Mouse (Mus musculus): Measurements from ENCODE around the gene Cabin1.
"Not testable (repeated sequence)": the region's sequence is repeated elsewhere in the genome, so short reads cannot be mapped to it uniquely, and the experiment has no call there.

Cabin1 gene

DNA sequence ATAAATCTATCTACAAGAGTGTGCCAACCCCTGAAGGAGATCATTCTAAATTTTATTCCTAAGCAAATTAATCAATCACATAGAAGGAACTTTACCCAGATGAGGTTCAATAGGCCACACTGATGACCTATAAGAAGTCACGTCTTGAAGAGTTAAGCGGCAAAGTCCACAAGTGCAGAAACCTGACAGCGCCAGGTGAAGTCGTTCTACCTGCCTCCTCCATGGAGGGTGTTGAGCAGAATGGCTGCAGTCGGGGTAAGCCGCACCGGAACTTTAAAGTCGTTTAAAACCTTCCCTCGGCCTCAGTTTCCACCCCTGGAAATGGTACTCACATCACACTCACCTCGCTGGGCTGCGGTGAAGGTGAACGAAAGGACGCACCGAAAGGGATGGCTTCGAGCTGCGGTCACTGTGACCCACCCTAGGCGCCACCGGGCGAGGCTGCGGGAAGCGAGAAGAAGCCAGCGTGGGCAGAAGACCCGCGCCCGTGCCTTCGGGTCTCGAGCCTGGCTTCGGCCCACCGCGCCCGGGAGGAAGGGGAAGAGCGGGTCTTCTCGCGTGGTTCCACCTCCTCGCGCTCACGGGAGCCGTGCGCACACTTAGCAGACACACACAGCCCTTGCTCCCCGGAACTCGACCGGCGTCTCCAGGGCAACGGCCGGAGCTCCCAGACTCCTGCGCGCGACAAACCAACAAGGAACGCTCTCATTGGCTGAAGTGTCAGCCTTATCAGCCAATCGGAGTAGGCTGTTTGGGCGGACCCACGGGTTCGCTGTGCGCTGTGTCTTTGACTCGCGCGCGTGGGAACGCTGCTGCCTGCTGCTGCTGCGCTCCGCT is at the start of gene Cabin1:
Gene Cabin1 (minus strand): TSS at position 660 of the 837 bp plus-strand sequence.
- peak; percentile 95 for DNase-seq (ENCODE audit: low spot score)

DNA sequence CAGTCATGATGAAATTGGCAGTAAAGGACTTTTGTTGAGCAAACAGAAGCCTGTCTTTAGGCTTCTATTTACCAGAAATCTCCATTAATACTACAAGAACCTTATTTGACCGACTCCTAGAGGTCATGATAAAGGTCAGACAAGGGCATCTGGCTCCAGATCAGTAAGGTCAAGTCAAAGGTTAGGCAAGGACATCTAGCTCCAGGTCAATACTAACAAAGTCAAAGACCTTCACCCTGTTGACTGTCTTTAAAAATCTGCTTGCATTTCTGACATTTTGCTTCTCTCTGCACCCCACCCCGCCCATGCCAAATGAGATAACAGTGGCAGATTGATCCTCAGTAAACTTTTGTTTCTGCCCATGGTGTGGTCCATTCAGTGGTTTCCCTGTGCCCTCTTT is 40.1 kb upstream of the Cabin1 start:
- no peak for DNase-seq (ENCODE audit: low spot score)

- DNase-seq (ENCODE audit: low spot score): peak; percentile 61
Observed at GRCm38 (mm10) chr10:75798176-75798696, 34.1 kb upstream of the Cabin1 start, which contains the start of gene Gstt1. Gstt1 (minus strand) TSS chr10:75798584.

DNA sequence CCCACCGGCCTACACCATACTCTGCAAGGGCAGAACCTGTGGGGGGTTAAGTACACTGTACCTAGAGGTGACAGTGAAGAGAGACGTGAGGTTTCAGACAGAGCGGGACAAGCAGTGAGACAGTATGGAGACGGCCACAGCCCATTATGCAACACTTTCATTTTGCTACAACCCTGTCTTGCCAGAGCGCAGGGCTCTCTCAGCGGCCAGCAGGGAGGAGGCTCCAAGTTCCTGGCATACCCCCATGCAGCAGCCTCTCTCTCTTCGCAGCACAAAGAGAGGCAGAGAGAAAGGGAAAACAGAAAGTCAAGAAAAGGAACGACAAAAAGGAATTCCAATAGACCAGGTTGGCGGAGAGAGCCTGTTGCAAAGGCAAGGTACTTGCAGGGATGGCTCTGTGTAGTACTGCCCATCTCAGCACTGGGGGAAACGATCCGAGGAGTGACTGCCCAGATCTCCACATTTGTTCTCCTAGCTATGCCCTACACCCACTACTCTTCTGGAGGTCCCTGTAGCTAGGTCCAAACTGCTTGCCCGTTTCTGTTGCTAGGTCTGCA is 33.6 kb upstream of the Cabin1 start:
- peak; percentile 47 for DNase-seq (ENCODE audit: low spot score)

DNA sequence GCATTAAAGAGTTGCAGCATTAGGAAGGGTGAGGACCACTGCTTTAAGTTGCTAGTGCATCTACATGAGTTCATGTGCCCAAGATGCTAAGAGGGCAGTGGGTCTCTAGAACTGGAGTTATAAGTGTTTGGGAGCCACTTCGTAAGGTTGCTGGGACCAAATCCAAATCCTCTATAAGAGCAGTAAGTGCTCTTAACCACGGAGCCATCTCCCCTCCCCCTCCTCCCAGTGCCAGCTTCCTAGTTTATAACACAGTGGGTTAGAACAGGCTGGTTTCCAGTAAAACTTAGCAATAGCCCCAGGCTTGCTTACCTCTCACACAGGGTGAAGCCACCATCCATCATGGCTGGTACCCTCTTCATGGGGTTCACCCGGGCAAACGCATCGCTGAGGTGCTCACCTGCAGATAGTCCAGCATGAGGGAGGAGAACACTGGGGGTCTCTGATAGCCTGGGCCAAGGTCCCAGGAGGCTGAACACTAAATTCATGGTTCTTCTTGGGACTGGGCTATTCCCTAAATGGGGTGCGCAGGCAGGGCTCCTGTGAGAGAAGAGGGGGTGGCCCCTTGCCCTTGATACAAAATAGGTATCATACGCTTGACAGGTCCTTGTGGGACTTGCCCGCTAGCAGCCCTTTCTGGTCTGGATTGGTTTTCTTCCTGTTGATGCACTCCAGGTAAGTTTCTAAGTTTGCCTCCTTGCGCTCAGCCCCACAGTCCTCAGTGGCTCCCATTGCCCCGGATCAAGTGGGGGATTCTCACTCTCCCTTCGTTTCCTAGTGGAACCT is 32.8 kb upstream of the Cabin1 start:
- DNase-seq (ENCODE audit: low spot score): no peak

DNA sequence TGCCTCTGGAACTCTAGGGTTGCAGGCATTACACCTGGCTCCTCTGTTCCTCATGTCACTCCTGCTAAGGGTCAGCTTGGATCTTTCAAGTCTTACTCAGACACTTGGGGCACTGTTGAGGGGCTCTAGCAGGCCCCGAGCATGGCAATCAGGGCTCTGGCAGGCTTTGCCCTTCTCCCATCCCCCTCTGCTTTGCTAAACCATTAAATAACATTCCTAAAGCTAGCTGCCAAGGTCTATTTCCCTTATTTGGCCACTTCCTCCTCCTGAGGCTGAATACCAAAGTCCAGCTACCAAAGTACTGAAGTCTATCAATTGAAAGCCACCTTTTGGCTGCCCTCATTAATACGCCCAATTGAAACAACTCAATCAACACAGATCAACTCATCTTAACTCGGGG is 30.7 kb upstream of the Cabin1 start:
- no peak for DNase-seq (ENCODE audit: low spot score)

GRCm38 (mm10) chr10:75790773-75791172 is 26.6 kb upstream of the Cabin1 start:
- no peak for DNase-seq (ENCODE audit: low spot score)

DNA sequence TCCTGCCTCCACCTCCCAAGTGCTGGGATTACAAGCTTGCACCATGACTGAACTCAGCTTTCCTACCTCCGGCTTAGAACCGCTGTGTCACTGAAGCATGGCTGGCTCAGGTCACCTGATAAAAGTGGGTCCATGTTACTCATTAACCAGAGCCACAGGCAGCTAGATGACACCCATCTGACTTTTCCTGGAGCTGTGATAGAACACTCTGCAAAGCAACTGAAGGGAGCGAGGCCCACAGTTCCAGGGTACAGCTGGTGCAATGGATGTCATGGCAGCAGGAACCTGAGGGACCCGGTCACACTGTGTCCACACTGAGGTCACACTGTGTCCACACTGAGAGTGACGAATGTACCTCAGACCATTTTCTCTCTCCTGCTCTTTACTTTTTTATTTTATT is 25.7 kb upstream of the Cabin1 start:
- DNase-seq (ENCODE audit: low spot score): no peak

GRCm38 (mm10) chr10:75789081-75789735 is 25.1 kb upstream of the Cabin1 start:
- no peak for DNase-seq (ENCODE audit: low spot score)

- no peak for DNase-seq (ENCODE audit: low spot score)
Observed at GRCm38 (mm10) chr10:75788277-75788676, 24.1 kb upstream of the Cabin1 start.

GRCm38 (mm10) chr10:75785442-75785841 is 21.3 kb upstream of the Cabin1 start:
- DNase-seq (ENCODE audit: low spot score): no peak

DNA sequence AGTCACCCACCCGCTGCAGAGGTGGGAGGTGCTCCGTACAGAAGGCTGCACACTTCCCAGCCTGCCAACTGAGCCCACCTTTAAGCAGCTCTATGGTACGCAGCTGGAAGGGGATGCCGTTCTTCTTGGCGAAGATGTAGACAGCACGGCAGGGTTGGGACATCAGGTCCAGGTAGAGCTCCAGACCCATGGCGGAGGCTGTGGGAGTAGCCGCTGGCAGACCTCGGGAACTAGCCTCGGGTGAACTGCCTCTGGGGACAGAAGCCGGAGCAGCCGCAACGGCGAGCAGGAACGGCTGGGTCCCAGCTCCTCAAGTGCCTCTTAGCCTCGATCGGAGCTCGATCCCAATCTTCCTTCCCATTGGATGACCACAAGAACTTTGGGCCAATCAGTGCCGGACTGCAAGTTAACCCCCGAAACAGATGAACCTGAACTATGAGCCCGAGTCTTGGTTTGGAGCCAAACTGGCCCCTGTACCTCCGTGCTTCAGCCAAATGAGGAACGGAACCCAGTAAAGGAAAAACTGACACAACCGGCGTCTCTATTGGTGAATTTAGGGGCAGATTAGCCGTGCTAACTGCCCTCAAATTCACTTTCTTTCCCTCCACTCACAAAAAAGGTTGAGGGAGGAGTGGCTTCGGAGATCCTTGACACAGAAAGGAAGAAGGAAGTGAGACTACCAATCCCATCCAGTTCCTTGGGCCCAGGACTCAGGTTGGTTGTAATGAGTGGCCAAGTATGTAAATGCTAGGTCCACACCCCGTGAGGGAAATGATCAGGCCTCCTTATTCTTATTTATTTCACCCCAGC is 16.8 kb upstream of the Cabin1 start, which contains the start of the genes Gm20441 and Gstt3:
Gene Gm20441 (minus strand): TSS at position 186 of the 810 bp plus-strand sequence.
Gene Gstt3 (minus strand): TSS at position 646 of the 810 bp plus-strand sequence.
- DNase-seq (ENCODE audit: low spot score): peak; percentile 62

- DNase-seq (ENCODE audit: low spot score): peak; percentile 26
Observed at GRCm38 (mm10) chr10:75779206-75780174, 15.3 kb upstream of the Cabin1 start.

- DNase-seq (ENCODE audit: low spot score): no peak
Observed at GRCm38 (mm10) chr10:75777885-75778284, 13.7 kb upstream of the Cabin1 start.

DNA sequence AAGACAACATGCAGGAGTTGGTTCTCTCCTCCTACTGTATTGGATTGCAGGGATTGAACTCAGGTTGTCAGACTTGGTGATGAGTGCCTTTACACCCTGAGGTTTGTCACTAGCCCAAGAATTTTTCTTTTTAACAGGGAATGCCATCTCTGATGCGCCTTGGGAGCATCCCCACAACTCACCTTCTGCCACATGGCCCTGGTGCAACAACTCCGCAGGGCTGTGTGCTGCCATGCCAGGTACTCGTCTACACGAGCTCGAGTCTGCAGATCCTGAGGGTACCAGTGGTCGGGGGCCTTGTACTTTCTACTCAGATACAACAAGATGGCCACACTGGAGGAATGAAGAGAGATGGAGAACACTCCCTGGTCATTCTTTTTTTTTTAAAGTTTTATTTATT is 12.4 kb upstream of the Cabin1 start:
- no peak for DNase-seq (ENCODE audit: low spot score)

DNA sequence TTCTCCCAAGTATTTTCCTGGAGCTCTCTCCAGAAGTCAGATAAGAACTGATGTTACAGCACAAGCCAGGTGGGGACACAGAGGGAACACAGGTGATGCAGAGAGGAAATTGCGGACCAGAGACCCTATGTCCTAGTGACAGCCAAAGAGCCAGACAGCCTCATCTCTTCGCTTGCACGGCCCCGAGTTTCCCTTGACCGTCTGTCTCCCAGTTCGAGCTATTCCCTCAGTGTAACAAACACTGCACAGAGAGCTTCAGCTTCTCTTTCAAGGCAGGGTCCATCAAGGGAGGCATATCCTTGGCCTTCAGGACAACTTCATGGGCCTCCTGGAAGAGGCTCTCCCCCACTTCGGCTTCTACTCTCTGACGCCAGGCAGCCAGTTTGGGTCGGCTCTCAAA is 10.4 kb upstream of the Cabin1 start:
- no peak for DNase-seq (ENCODE audit: low spot score)

DNA sequence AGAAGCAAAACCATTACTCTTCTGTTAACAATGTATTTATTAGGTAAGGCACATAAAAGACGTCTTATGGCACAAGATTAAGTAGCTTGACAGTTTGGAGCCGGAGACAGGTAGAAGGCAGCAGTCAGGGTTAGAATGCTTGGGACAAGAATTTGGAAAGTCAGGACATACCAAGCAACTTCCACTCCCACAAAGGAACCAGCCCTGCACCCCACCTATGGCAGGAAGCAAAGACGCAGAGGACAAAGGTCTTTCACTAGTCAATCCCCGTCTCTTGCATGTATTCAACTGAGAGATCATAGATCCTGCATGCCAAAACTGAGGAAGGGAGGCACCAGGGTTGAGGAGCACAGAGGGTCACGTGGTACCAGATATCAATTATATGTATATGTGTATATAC is 10.0 kb upstream of the Cabin1 start:
- no peak for DNase-seq (ENCODE audit: low spot score)

DNA sequence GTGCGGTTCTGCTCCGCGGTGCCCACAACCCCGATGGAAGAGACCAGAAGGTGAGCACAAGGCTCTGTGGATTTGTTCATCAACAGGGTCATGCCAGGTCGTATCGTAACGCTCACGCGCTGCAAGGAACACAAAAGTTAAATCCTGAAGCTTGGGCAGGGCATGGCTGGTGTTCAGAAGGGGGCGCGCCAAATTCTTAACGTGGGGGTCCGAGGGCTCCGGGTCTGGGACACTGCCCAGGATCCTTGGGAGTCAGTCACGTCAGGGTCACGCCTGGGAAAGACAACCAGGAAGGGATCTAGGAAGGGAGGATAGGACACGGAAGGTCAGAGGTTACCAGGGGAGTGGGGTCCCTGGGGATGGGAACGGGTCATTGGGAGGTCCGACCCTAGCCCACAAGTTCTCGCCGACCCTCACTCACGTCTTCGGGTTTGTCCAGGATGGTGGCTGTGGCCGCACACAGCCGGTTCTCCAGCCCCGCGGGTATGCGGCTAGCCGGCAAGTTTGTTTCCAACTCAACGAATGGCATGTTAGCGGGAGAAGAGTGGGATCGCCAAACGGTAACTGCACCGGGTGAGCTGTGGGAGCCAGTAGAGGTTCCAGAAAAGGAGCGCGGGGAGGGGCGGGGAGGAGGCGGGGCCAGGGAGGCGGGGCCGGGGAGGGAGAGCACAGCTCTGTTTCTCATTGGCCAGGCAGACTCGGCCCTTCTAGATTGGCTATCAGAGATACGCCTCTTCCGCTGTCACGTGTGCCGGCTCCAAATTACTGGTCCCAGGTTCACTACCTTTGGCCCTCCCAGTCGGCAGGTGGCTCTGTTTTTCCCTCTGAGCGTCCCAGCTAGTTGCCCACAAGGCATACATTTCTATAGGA is 8.9 kb upstream of the Cabin1 start, which contains the start of gene Ddt:
Gene Ddt (minus strand): TSS at position 620 of the 870 bp plus-strand sequence.
- DNase-seq (ENCODE audit: low spot score): peak; percentile 73

- not testable (repeated sequence) for DNase-seq (ENCODE audit: low spot score)
Observed at GRCm38 (mm10) chr10:75767756-75768155, 3.6 kb upstream of the Cabin1 start.
